Mouse (Mus musculus): Measurements from ENCODE around the gene Nbea. TPM values are rescaled to one million over a fixed set of nuclear protein-coding genes. Genes with fewer than 3 reads are reported as not detected.

Gene Nbea
- polyA plus RNA-seq, 2 experiments, result 0.76 to 1.3 TPM

DNA sequence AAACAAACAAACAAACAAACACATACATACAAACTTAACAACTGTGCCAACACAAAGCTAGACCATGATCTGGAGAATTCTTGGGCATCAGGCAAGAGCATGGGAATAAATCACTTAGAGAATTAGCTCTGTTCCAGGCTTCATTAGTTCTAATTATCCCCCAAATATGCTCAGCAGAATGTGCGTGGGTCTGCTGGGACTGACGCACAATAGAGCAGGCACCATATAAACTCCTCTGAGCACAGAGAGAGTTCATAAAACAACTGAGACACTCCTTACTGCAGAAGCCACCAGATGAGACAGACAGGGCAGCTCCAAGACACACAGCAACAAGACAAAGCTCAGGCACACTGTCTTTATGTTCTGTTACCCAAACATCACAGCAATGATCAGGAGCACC is 414.2 kb downstream of the Nbea start:
- Histone ChIP-seq H3K9me3 (ENCODE audit: control insufficient read depth, low read length) (no peaks in the 10 kb centered on the region), H3K27me3 (ENCODE audit: control insufficient read depth, insufficient read depth, low read length) (no peaks in the 10 kb centered on the region), H3K4me1 (replicated peaks; ENCODE audit: control insufficient read depth in 2 of 2, insufficient read depth in 2 of 2, low read length in 1 of 2) (no peaks in the 10 kb centered on the region), H3K4me2 (ENCODE audit: low read depth) (no peak overlapping the region), H3K27ac (no peak overlapping the region), H3K4me3 (ENCODE audit: insufficient read depth in 1 of 2, low read depth in 2 of 2, low read length in 2 of 2) (no peak overlapping the region), H3K36me3 (replicated peaks; ENCODE audit: control insufficient read depth, insufficient read depth, low read depth) (no peaks in the 10 kb centered on the region), H3K9ac (replicated peaks) (no peak overlapping the region)
- WGBS (ENCODE audit: insufficient replicate concordance), result 70% methylated on average over 2 of the region's 2 CpGs
- ATAC-seq (ENCODE audit: insufficient read depth), result no peak
- DNase-seq (ENCODE audit: low read depth in 3 of 3, low spot score in 3 of 3), result no peak
- TF ChIP-seq CTCF (IDR thresholded peaks at IDR 0.05; ENCODE audit: low read depth) (no peak), EP300 (IDR thresholded peaks at IDR 0.05; ENCODE audit: low read depth) (no peak)

GRCm38 (mm10) chr3:55768654-55769053 is 414.8 kb downstream of the Nbea start:
- Histone ChIP-seq H3K4me3 (ENCODE audit: insufficient read depth in 1 of 2, low read depth in 2 of 2, low read length in 2 of 2) (no peak overlapping the region), H3K9ac (replicated peaks) (no peak overlapping the region), H3K4me1 (replicated peaks; ENCODE audit: control insufficient read depth in 2 of 2, insufficient read depth in 2 of 2, low read length in 1 of 2) (no peaks in the 10 kb centered on the region), H3K27me3 (ENCODE audit: control insufficient read depth, insufficient read depth, low read length) (no peaks in the 10 kb centered on the region), H3K27ac (no peak overlapping the region), H3K4me2 (ENCODE audit: low read depth) (no peak overlapping the region), H3K9me3 (ENCODE audit: control insufficient read depth, low read length) (no peaks in the 10 kb centered on the region), H3K36me3 (replicated peaks; ENCODE audit: control insufficient read depth, insufficient read depth, low read depth) (no peaks in the 10 kb centered on the region)
- no peak for TF ChIP-seq CTCF (IDR thresholded peaks at IDR 0.05; ENCODE audit: low read depth)
- TF ChIP-seq EP300 (IDR thresholded peaks at IDR 0.05; ENCODE audit: low read depth), result no peak
- WGBS (ENCODE audit: insufficient replicate concordance), result 50% methylated on average over 2 of the region's 2 CpGs
- no peak for ATAC-seq (ENCODE audit: insufficient read depth)
- no peak for DNase-seq (ENCODE audit: low read depth in 3 of 3, low spot score in 3 of 3)

GRCm38 (mm10) chr3:55763591-55763990 is 419.9 kb downstream of the Nbea start:
- H3K4me1 ChIP-seq (replicated peaks; ENCODE audit: control insufficient read depth in 2 of 2, insufficient read depth in 2 of 2, low read length in 1 of 2), result no peaks in the 10 kb centered on the region
- H3K9me3 ChIP-seq (ENCODE audit: control insufficient read depth, low read length), result no peaks in the 10 kb centered on the region
- H3K27me3 ChIP-seq (ENCODE audit: control insufficient read depth, insufficient read depth, low read length), result no peaks in the 10 kb centered on the region
- DNase-seq (ENCODE audit: low read depth in 3 of 3, low spot score in 3 of 3), result no peak
- no peak overlapping the region for H3K27ac ChIP-seq
- no peak overlapping the region for H3K9ac ChIP-seq (replicated peaks)
- WGBS (ENCODE audit: insufficient replicate concordance), result 62% methylated on average over 8 of the region's 8 CpGs
- no peak overlapping the region for H3K4me3 ChIP-seq (ENCODE audit: insufficient read depth in 1 of 2, low read depth in 2 of 2, low read length in 2 of 2)
- H3K4me2 ChIP-seq (ENCODE audit: low read depth), result no peak overlapping the region
- TF ChIP-seq EP300 (IDR thresholded peaks at IDR 0.05; ENCODE audit: low read depth) (no peak), CTCF (IDR thresholded peaks at IDR 0.05; ENCODE audit: low read depth) (no peak)
- ATAC-seq (ENCODE audit: insufficient read depth), result no peak
- no peaks in the 10 kb centered on the region for H3K36me3 ChIP-seq (replicated peaks; ENCODE audit: control insufficient read depth, insufficient read depth, low read depth)

DNA sequence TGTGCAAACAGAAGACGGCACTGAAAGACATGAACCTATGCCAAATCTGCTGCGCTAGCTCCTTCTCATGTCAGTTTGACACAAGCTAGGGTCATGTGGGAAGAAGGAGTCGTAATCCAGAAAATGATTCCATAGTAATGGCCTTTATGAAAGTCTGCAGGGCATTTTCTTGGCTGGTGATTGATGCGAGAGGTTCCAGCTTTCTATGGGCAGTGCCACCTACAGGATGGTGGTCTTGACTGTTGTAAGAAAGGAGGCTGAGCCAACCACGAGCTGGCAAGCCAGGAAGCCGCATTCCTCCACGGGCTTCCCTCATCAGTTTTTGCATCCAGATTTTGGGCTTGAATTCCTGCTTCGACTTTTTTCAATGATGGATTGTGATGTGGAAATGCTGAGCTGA is 425.2 kb downstream of the Nbea start:
- 51% methylated on average over 8 of the region's 8 CpGs for WGBS (ENCODE audit: insufficient replicate concordance)
- no peak overlapping the region for H3K27ac ChIP-seq

GRCm38 (mm10) chr3:55756602-55757190 is 426.8 kb downstream of the Nbea start:
- no peak for DNase-seq (ENCODE audit: low read depth in 3 of 3, low spot score in 3 of 3)
- TF ChIP-seq EP300 (IDR thresholded peaks at IDR 0.05; ENCODE audit: low read depth), result no peak
- no peak for TF ChIP-seq CTCF (IDR thresholded peaks at IDR 0.05; ENCODE audit: low read depth)
- H3K27me3 ChIP-seq (ENCODE audit: control insufficient read depth, insufficient read depth, low read length), result no peaks in the 10 kb centered on the region
- no peak for ATAC-seq (ENCODE audit: insufficient read depth)
- H3K36me3 ChIP-seq (replicated peaks; ENCODE audit: control insufficient read depth, insufficient read depth, low read depth), result no peaks in the 10 kb centered on the region
- H3K9ac ChIP-seq (replicated peaks), result no peak overlapping the region
- no peak overlapping the region for H3K27ac ChIP-seq
- no peak overlapping the region for H3K4me3 ChIP-seq (ENCODE audit: insufficient read depth in 1 of 2, low read depth in 2 of 2, low read length in 2 of 2)
- no peaks in the 10 kb centered on the region for H3K9me3 ChIP-seq (ENCODE audit: control insufficient read depth, low read length)
- WGBS (ENCODE audit: insufficient replicate concordance), result 63% methylated on average over 11 of the region's 11 CpGs
- no peaks in the 10 kb centered on the region for H3K4me1 ChIP-seq (replicated peaks; ENCODE audit: control insufficient read depth in 2 of 2, insufficient read depth in 2 of 2, low read length in 1 of 2)
- no peak overlapping the region for H3K4me2 ChIP-seq (ENCODE audit: low read depth)

More for the DNA sequence above, 425.2 kb downstream of the Nbea start:
- no peaks in the 10 kb centered on the region for H3K27me3 ChIP-seq (ENCODE audit: control insufficient read depth, insufficient read depth, low read length)
- H3K9ac ChIP-seq (replicated peaks), result no peak overlapping the region
- H3K4me1 ChIP-seq (replicated peaks; ENCODE audit: control insufficient read depth in 2 of 2, insufficient read depth in 2 of 2, low read length in 1 of 2), result no peaks in the 10 kb centered on the region
- no peak overlapping the region for H3K4me3 ChIP-seq (ENCODE audit: insufficient read depth in 1 of 2, low read depth in 2 of 2, low read length in 2 of 2)
- ATAC-seq (ENCODE audit: insufficient read depth) (no peak), DNase-seq (ENCODE audit: low read depth in 3 of 3, low spot score in 3 of 3) (no peak)
- no peak overlapping the region for H3K4me2 ChIP-seq (ENCODE audit: low read depth)
- no peaks in the 10 kb centered on the region for H3K36me3 ChIP-seq (replicated peaks; ENCODE audit: control insufficient read depth, insufficient read depth, low read depth)
- TF ChIP-seq EP300 (IDR thresholded peaks at IDR 0.05; ENCODE audit: low read depth) (no peak), CTCF (IDR thresholded peaks at IDR 0.05; ENCODE audit: low read depth) (no peak)
- H3K9me3 ChIP-seq (ENCODE audit: control insufficient read depth, low read length), result no peaks in the 10 kb centered on the region

Measured in liver, embryonic 14.5 days (tissue).